Mouse (Mus musculus): Measurements from ENCODE around the gene Ube2j1.

DNA sequence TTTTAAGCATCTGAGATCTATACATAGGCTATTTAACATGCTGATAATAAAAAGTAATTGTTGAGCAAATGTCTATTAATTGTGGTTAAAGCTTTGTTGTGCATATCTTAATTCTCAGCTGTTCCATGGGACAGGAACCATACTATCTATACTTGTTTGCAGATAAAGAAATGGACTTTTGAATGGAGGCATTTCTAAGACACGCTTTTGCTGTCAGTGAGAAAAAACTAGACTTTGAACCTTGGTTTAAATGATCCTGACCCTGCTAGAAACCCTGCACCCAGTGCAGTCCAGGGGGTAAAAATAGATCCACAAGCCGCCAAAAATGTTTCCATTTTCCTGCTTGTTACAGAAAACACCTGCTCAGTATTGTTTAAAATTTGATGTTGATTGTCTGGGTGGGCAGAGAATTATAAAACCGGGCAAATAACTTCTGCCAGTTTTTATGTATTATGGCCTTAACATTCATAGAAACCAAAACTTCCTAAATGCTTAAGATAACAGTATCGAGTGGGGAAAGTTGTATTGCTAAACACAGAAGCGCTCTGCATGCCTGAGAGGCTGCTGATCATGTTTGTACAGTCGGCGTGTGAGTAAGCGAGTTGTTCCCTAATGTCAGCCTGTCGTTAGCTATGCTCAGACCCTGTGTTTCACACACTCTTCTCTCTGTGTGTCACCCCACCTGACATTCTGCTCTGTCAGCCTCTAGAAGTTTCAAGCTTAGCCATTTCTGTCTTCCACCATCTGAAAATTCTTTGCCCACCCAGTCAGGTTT lies 23.6 kb upstream of the Ube2j1 start:
- TF ChIP-seq EP300 (IDR thresholded peaks at IDR 0.05; ENCODE audit: insufficient read depth, low read depth, low read length) (no peak), CTCF (IDR thresholded peaks at IDR 0.05; ENCODE audit: low read depth, low read length) (no peak)

Data from ES-Bruce4 (cell line).